Mouse (Mus musculus): ENCODE measurements at regions not wholly inside any gene's neighbourhood (a gene's known extent, or its start where the extent isn't known, plus 50 kb on each side); places are given as distances from the start of the nearest gene placed in this dataset.

- no peaks in the 10 kb centered on the region for H3K27me3 ChIP-seq
- WGBS, result 91% methylated on average over 5 of the region's 5 CpGs
- no peak overlapping the region for H3K4me3 ChIP-seq
- no peaks in the 10 kb centered on the region for H3K9me3 ChIP-seq
- no peaks in the 10 kb centered on the region for H3K36me3 ChIP-seq
- no peak overlapping the region for H3K9ac ChIP-seq (replicated peaks)
- no peak for ATAC-seq (replicated peaks)
- no peak overlapping the region for H3K4me2 ChIP-seq (replicated peaks)
- no peaks in the 10 kb centered on the region for H3K4me1 ChIP-seq
- H3K27ac ChIP-seq (replicated peaks), result no peak overlapping the region
Measured at GRCm38 (mm10) chr1:57576066-57576753, 169.3 kb upstream of the Tyw5 start.

DNA sequence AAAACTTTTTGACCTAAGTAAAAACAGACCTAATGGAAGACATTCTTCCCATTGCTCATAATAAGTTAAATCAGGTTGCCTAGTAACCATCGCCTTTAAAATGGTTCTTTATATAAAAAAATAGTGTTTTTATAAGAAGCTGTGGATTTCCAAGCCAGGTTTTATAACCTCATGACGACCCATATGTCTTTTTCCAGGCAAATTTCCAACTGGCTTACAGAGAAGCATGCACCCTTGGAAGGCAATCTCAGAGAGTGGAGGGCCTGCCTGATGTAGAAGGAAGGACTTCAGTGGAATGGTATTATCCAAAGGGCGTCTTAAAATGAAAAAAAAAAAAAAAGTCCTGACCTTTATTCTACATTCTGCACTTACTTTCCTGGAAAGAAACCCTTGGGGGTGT lies 172.2 kb upstream of the Tyw5 start:
- Histone ChIP-seq H3K27ac (replicated peaks) (no peak overlapping the region), H3K9me3 (no peaks in the 10 kb centered on the region), H3K4me1 (no peaks in the 10 kb centered on the region), H3K9ac (replicated peaks) (no peak overlapping the region), H3K4me3 (no peak overlapping the region), H3K36me3 (no peaks in the 10 kb centered on the region), H3K27me3 (no peaks in the 10 kb centered on the region), H3K4me2 (replicated peaks) (no peak overlapping the region)
- no peak for ATAC-seq (replicated peaks)
- 76% methylated on average over 3 of the region's 3 CpGs for whole genome bisulfite sequencing

DNA sequence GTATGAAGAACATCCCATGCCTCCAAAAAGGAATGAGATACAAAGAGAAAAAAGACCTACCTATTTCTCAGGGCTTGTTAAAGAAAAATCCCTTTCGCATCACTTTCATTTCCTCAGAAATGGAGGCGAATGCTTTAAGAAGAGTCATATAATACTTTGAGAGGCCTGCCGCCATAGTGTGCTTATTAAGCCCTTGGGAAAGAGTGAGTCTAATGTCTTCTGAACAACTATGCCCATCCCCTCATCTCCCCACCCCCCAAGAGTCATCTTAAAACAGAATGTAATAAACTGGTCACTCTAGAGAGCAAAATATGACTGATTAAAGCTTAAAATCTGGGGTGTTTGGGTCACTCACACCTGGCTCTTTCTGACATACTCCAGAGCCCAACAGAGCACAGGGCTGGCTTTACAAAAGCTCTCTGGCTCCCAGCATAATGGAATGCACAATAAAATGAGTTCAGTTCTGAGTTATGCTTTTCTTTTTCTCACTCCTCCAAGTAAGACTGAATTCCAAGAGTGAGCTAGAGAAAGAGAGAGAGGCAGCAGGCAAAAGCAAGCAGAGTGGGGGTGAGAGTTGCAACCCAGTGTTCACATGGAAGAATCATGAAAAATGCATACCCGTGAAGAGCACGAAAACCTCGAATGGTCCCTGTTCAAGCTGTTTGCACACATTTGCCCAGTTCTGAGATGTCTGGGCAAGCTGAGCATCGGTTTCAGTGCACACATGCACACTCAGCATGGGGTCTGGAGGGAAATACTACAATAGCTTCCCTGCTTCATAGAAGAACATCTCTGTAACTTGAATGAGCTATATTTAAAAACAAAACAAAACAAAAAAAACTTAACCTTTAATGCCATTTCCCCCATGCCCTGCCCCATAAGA lies 180.0 kb upstream of the Spats2l start:
- ATAC-seq (replicated peaks), result no peak

GRCm38 (mm10) chr1:57594815-57595214 lies 179.1 kb upstream of the Spats2l start:
- no peak overlapping the region for H3K4me3 ChIP-seq
- H3K36me3 ChIP-seq, result no peaks in the 10 kb centered on the region
- H3K9ac ChIP-seq (replicated peaks), result no peak overlapping the region
- ATAC-seq (replicated peaks), result no peak
- H3K27me3 ChIP-seq, result no peaks in the 10 kb centered on the region
- H3K9me3 ChIP-seq, result no peaks in the 10 kb centered on the region
- 75% methylated on average over 5 of the region's 5 CpGs for WGBS
- no peak overlapping the region for H3K4me2 ChIP-seq (replicated peaks)
- H3K4me1 ChIP-seq, result no peaks in the 10 kb centered on the region
- H3K27ac ChIP-seq (replicated peaks), result no peak overlapping the region

More for the DNA sequence above, 180.0 kb upstream of the Spats2l start:
- H3K9me3 ChIP-seq, result no peaks in the 10 kb centered on the region
- H3K4me1 ChIP-seq, result no peaks in the 10 kb centered on the region
- 70% methylated on average over 7 of the region's 7 CpGs for WGBS
- no peak overlapping the region for H3K27ac ChIP-seq (replicated peaks)
- no peaks in the 10 kb centered on the region for H3K36me3 ChIP-seq
- H3K4me2 ChIP-seq (replicated peaks), result no peak overlapping the region
- H3K27me3 ChIP-seq, result no peaks in the 10 kb centered on the region
- H3K4me3 ChIP-seq, result no peak overlapping the region
- no peak overlapping the region for H3K9ac ChIP-seq (replicated peaks)

DNA sequence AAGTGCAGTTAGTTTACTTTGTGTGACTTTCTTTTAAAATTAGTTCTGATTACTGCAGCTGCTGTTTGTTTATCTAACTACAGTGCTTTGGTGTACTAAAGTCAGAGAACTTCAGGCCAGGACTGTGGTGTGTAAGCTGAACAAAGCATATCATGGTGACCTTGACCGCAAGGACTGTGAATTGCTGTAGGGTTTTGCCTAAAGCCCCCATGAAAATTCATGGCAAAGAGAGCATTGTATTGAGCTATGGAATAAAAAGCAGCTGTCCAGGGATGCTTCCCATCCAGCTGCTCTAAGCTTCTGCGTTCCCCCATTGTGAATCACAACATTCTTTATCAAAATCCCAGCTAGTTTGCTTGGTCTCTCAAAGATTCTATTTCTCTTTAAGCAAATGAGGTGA lies 173.0 kb upstream of the Spats2l start:
- Histone ChIP-seq H3K36me3 (no peaks in the 10 kb centered on the region), H3K27ac (replicated peaks) (no peak overlapping the region), H3K9ac (replicated peaks) (no peak overlapping the region), H3K9me3 (no peaks in the 10 kb centered on the region), H3K4me1 (no peaks in the 10 kb centered on the region), H3K4me2 (replicated peaks) (no peak overlapping the region), H3K27me3 (0 out of 2 replicates have a peak, but pooled peaks cover 4% of the 10 kb centered on the region), H3K4me3 (no peak overlapping the region)
- WGBS, result 66% methylated on average over 2 of the region's 2 CpGs
- ATAC-seq (replicated peaks), result no peak

DNA sequence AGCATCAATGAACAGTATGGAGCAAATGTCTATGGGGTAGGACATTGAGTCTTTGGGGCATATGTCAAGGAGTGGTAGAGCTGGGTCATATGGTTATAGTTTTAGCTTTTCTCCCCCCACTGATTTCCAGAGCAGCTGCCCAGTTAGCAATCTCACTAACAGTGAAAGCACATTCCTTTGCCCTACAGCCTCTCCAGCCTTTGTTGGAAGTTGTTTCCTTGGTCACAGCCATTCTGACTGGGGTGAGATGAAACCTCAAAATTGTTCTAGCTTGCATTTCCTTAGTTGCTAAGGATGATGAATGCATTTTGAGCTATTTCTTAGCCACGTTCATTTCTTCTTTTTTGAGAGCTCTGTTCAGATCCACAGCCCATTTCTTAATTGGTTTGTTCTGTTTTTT lies 168.4 kb upstream of the Spats2l start:
- H3K4me1 ChIP-seq, result peaks cover 14% of the 10 kb centered on the region
- H3K4me2 ChIP-seq (replicated peaks), result no peak overlapping the region
- no peak overlapping the region for H3K27ac ChIP-seq (replicated peaks)
- no peaks in the 10 kb centered on the region for H3K36me3 ChIP-seq
- H3K27me3 ChIP-seq, result peaks cover 17% of the 10 kb centered on the region; the same call in 1 of the 2 replicates
- 52% methylated on average over 1 of the region's 1 CpGs for WGBS
- no peak overlapping the region for H3K4me3 ChIP-seq
- no peak overlapping the region for H3K9ac ChIP-seq (replicated peaks)
- H3K9me3 ChIP-seq, result no peaks in the 10 kb centered on the region
- ATAC-seq (replicated peaks), result no peak

DNA sequence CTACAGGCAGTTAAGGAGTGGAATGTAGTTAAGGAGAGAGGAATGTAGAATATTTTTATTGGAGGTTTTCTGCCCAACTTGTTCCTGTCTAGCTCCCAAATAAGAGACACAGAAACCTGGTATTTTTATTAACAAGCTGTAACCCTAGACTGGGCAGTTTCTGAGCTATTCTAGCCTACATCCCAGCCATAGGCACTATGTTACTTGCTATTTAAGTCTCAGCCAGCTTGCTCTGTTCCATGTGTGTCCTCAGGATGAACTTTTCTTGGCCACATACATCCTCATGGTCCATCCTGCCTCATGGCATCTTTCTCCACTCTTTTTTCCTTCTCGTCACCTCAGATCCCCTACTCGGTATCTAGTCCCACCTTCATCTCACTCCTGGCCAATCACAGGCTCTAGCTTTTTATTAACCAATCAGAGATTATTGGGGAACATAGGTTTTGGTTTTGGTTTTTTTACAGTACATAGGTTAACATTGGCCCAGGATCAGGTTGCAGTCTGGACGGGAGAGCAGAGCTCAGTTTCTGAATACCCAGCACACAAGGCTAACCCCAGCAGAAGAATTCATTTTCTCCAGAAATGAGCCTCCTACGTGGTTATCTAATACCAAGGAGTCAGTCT lies 167.8 kb upstream of the Spats2l start:
- peaks cover 14% of the 10 kb centered on the region for H3K4me1 ChIP-seq
- ATAC-seq (replicated peaks), result no peak
- H3K4me3 ChIP-seq, result no peak overlapping the region
- no peak overlapping the region for H3K27ac ChIP-seq (replicated peaks)
- peaks cover 17% of the 10 kb centered on the region; the same call in 1 of the 2 replicates for H3K27me3 ChIP-seq
- H3K9ac ChIP-seq (replicated peaks), result no peak overlapping the region
- H3K9me3 ChIP-seq, result no peaks in the 10 kb centered on the region
- 70% methylated on average over 4 of the region's 4 CpGs for WGBS
- no peak overlapping the region for H3K4me2 ChIP-seq (replicated peaks)
- H3K36me3 ChIP-seq, result no peaks in the 10 kb centered on the region

DNA sequence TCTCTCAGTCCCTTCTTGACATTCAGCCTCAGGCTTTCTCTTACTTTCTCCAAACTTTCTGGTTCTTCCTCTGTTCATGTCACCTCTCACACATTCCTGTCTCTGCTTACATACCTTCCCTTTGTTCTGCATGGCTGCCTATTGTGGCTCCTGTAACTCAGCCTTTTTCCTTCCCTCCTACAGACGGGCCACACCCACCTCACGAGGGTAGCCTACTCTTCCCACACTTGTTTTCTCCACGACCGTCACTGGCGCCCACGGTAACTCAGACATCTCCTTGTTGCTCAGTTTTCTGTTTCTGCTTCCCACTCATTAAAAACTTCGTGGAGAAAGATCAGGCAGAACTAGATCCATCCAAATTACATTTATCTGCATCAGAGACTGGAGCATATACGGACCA lies 166.9 kb upstream of the Spats2l start:
- Histone ChIP-seq H3K9me3 (no peaks in the 10 kb centered on the region), H3K27ac (replicated peaks) (no peak overlapping the region), H3K4me3 (no peak overlapping the region), H3K4me1 (peaks cover 14% of the 10 kb centered on the region), H3K27me3 (peaks cover 18% of the 10 kb centered on the region; the same call in 1 of the 2 replicates), H3K4me2 (replicated peaks) (no peak overlapping the region), H3K9ac (replicated peaks) (no peak overlapping the region), H3K36me3 (no peaks in the 10 kb centered on the region)
- ATAC-seq (replicated peaks), result no peak
- 50% methylated on average over 8 of the region's 8 CpGs for WGBS

- H3K4me1 ChIP-seq, result peaks cover 14% of the 10 kb centered on the region
- H3K4me2 ChIP-seq (replicated peaks), result no peak overlapping the region
- H3K9ac ChIP-seq (replicated peaks), result no peak overlapping the region
- no peaks in the 10 kb centered on the region for H3K9me3 ChIP-seq
- WGBS, result 4% methylated on average over 12 of the region's 12 CpGs
- no peak overlapping the region for H3K27ac ChIP-seq (replicated peaks)
- ATAC-seq (replicated peaks), result no peak
- no peak overlapping the region for H3K4me3 ChIP-seq
- H3K36me3 ChIP-seq, result no peaks in the 10 kb centered on the region
- H3K27me3 ChIP-seq, result peaks cover 18% of the 10 kb centered on the region; the same call in 1 of the 2 replicates
Measured at GRCm38 (mm10) chr1:57607626-57608422, 166.1 kb upstream of the Spats2l start.

DNA sequence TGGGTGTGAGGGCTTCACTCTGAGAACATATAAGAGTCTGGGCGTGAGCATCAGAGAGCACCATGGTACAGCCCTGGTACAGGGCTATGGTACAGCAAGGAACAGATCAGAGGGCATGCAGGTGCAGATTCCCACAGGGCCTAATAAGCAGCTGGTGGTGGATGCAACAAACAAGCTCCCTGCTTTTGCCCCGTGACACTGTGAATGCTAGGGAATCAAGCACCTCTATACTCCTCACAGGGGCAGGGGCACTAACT lies 165.6 kb upstream of the Spats2l start:
- Histone ChIP-seq H3K27ac (replicated peaks) (no peak overlapping the region), H3K4me3 (no peak overlapping the region), H3K36me3 (no peaks in the 10 kb centered on the region), H3K4me2 (replicated peaks) (no peak overlapping the region), H3K9ac (replicated peaks) (no peak overlapping the region), H3K27me3 (peaks cover 18% of the 10 kb centered on the region; the same call in 1 of the 2 replicates), H3K9me3 (no peaks in the 10 kb centered on the region), H3K4me1 (peaks cover 18% of the 10 kb centered on the region)
- ATAC-seq (replicated peaks), result peak; percentile 57
- WGBS, result 5% methylated on average over 2 of the region's 2 CpGs

DNA sequence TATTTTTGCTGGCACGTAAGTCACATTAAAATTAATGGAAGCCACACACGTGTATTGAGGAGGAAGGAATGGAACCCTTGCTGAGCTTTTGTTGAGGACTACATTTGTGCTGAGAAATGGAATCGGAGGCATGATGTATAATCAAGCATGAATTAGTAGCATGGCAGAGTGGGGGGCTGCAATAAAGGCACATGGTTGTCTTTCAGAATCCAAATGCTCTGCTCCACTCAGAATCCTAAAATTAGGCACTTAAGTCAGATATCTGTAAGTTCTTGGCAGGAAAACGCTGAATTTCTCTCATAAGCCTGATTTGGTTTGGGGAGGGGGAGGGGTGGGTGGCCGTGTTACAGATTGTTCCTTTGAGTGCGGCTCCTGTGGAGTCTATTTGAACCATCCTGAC lies 164.7 kb upstream of the Spats2l start:
- Histone ChIP-seq H3K4me3 (no peak overlapping the region), H3K36me3 (no peaks in the 10 kb centered on the region), H3K4me1 (peaks cover 18% of the 10 kb centered on the region), H3K9me3 (no peaks in the 10 kb centered on the region), H3K9ac (replicated peaks) (no peak overlapping the region), H3K4me2 (replicated peaks) (0 out of 2 replicates have a peak overlapping the region, but pooled peaks have one; percentile 12), H3K27ac (replicated peaks) (no peak overlapping the region), H3K27me3 (peaks cover 18% of the 10 kb centered on the region; the same call in 1 of the 2 replicates)
- ATAC-seq (replicated peaks), result peak; percentile 49
- WGBS, result 5% methylated on average over 6 of the region's 6 CpGs
